Mouse (Mus musculus): ENCODE measurements around the gene Thnsl2. TPM values are rescaled to one million over a fixed set of nuclear protein-coding genes. Genes with fewer than 3 reads are reported as not detected.

The Thnsl2 gene
- total RNA-seq (2022) = 1 to 10 TPM; 4.6 to 9.5 (median 5.5) TPM

DNA sequence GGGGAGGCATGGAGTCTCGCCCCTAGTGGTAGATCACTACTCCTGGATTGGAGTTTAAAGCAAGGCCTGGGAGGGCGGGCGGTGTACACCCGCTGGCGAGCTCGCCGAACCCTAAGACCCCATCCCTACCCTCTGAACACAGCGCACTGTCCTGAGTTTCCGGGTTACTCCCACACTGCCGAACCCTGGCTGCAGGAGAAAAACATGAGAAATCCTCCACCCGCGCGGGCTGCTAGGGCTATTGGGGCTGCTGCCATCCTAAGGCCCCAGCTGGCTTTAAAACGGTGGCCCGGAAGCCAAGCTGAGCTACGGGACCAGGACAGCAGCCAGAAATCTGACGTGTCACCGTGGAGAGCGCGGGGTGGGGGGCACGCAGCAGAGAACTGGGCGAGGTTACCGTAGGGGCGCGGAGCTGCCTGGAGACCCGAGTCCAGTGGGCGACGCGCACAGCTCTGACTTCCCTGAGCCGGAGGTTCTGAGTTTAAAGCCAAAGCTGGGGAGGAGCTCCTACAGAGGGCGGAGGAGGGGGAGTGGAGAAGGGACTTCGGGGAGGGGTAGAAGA, at the start of gene Thnsl2:
Thnsl2 (minus strand) TSS at position 546 of the 562 bp plus-strand sequence.
- DNase-seq (ENCODE audit: low spot score in 2 of 2) = peak; percentile 35 to 54

DNA sequence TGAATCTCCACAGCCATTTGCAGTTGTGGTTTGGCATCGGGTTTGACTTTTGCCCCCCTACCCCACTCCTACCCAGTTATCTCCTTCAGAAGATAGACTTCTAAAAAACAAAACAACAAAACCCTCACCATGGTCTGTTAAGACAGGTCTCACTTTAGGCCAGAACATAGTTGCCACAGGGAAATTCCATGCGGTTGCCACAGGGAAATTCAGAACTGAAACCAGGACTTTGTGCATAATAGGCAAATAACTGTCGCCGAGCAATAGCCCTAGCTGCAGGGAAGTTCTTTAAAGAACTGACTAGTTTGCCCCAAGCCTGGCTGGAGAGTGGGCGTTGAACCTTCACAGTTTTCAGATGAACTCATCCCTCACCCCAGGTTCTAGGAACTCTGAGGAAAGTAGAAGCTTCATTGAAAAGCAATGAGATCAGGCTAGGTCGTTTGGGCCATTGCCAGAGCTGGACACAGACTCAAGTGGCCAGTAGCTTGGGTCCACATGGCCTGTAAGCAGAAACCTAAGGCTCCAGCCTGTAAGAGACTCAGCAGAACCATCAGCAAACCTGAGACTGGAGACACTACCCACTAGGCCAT, 49.0 kb upstream of the Thnsl2 start:
- DNase-seq (ENCODE audit: low spot score in 2 of 2) = no peak

DNA sequence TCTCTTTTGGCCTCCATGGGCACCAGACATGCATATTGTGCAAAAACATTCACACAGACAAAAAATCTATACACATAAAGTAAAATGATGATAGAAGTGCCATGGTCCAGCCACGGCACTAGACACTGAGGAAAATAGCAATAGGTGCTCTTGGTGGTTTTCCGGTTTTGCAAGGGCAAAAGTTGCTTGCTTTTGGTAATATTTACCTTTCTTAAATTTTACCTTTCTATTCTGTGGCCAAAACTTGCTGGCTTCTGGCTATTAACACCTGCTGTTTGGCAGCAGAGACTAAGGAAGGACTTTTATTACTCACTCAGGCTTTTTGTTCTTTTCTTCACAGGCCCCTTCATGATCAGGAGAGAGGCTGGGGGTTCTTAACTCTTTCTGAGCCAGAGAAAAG, 46.3 kb upstream of the Thnsl2 start:
- DNase-seq (ENCODE audit: low spot score in 2 of 2) = no peak

DNA sequence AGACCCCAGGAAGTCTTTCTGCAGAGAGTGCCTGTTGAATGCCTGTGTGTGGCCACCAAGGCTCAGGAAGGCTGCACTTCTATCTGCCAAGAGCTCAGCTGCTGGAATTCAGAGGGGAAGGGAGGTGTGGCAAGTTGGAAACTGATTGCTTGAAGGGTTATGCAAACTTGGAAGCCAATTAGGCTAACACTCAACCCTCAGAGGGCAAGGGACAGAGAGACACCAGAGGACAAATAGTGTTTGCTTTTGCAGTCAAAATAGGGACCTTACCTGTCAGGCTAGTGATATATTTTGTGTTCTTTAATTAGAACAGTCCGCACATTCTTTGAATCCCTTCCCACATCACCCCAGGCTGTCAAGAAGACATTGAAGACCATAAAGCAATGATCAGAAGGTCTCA, 45.3 kb upstream of the Thnsl2 start:
- DNase-seq (ENCODE audit: low spot score in 2 of 2) = no peak

DNA sequence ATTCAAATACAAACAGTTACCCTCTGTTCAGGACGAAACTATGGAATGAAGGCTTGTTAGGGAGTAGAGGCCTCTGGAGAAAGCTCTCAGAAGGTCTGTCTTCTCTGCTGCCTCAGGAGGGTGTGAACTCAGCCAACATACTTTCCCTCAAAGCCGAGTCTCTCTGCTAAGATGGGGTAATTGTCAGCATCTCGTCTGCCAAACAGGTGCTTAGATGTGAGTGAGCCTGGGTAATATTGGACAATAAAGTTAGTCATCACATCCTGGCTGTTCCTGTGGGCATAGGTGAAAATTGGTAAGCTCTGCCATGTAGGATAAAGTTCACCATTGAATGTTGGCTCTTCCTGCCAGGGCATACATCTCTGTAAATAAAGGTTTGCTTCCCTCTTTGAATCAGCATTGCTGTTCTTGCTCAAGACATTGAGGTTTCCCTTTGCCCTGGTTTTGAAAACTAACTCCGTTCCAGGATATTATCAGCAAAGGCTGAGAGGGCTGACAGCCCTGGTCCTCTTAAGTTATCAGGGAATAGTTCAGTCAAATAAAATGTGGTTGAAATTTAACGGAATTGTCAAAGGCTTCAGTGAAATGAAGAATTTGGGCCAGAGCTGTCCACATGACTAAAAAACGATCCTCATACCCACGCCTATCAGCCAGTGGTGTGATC, 40.8 kb upstream of the Thnsl2 start:
- no peak for DNase-seq (ENCODE audit: low spot score in 2 of 2)

DNA sequence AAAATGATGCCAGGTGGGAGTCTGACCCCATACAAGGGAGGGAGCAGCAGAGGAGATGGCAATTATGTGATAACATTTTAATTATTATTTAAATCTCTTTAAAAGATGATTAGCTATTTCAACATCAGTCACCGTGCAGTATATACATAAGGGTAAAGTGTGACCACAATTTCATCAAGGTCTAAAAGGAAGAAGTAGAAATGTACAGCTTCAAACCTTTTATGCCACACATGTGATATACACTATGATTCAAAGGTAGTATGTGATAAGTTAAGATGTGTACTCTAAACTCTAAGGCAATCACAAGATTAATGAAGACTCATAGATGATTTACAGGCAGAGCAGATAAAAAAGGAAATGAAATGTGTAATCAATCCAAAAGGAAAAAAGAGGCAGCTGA, 36.4 kb upstream of the Thnsl2 start:
- DNase-seq (ENCODE audit: low spot score in 2 of 2) = no peak

DNA sequence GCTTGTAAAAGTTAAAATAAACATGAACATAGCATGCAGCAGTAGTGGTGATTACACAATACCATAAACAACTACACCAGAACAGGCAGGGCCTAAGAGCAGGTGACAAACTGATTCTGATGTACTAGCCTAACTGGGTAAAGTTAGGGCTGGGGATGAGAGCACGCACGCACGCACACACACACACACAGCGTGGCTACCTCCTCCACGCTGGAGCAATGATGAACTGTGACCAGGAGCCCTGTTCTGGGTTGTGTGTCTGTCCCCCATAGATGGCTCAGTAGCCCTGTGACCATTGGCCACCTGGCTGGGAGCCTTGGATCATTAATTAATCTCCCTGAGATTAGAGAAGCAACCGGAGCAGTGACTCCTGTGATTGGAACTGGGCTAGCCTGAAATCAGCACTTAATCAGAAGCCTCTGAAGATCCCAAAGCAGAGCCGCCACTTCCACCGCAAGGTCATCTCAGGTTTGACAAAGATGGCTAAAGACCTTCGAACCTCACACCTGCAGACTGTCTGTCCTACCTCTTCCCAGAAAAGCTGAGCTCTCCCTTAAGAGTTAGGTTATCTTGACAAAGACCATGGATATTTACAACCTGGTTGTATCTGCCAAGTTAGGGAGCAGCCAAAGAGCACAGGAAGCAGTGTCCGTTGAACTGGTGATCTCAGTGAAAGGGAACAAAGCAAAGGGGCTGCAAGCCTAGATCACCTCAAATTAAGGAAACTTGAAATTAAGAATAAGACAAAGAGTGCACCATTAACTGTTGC, 28.8 kb upstream of the Thnsl2 start:
- DNase-seq (ENCODE audit: low spot score in 2 of 2) = no peak

DNA sequence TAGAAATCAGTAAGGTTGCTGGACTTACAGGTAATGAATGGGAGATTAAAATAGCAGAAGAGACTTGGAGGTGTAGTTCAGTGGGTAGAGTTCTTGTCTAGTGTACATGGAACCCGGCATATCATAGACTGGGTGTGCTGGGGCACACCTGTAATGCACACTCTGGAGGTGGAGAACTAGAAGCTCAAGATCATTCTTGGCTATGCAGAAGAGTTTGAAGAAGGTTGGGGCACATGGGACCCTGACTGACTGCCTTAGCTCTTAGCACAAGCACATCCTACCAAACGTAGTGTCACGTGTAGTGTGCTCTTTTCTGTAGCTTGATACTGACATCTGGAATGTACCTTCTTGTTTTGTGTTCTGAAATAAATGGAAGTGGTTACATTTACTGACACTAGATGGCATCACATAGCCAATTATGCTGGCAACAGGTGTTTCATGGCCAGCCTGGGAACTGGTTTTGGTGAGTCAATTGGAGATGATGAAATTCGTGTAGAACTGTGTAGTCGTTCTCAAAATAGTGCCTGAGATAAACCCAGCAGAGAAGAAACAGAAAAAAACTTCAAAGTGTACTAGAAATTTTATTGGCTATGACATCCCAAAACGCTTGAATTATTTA, 22.4 kb upstream of the Thnsl2 start:
- no peak for DNase-seq (ENCODE audit: low spot score in 2 of 2)

DNA sequence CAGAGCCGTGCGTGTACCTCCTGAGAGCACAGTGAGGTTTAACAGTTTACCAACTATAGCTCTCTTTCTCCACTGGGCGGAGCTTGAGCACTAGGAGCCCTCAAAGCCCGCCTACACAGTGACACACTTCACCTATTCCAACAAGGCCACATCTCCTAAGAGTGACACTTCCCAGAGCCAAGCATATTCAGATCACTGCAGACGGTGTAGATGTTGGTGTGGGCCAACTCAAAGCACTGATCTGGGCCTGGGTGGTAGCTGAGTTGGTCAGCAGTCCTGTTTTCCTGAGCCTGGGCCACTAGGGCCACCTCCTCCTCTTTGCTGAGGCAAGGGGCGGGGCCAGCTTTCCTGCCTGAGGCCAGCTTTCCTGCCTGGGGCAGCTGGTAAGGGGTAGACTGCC, 20.2 kb upstream of the Thnsl2 start:
- DNase-seq (ENCODE audit: low spot score in 2 of 2) = no peak

DNA sequence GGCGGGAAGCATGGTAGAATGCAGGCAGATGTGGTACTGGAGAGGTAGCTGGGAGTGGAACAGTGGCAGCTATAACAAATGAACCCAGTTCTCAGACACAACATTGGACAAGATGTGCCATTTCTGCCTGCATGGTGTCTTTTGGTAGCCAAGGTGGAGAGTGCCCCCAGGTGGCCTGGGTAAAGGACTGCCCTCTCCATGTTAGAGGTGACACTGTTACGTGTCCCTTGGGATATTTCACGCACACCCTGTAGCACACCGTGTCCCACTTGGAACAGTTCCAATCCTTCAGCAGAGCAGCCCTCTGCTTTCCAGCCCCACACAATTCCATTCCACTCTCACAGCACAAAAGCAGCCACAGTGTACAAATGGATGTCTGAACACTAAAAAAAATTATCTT, 18.0 kb upstream of the Thnsl2 start:
- DNase-seq (ENCODE audit: low spot score in 2 of 2) = no peak

DNA sequence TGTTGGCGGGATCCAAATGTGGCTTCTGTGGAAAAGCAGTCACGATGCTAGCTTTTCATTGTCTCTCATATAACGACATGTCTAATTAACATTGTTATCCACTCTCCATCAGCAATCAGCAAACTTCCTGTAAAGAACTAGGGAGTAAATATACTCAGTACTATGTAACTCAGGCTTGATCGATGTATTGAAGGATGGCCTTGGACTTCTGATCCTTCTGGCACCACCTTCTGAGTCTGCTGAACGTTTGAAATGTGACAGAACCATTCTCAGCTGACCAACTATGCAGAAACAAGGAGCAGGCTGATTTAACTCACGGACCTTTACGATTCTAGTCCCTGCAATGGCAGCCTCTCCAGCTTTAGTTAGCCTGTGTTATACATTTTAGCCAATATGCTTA, 17.1 kb upstream of the Thnsl2 start:
- no peak for DNase-seq (ENCODE audit: low spot score in 2 of 2)

DNA sequence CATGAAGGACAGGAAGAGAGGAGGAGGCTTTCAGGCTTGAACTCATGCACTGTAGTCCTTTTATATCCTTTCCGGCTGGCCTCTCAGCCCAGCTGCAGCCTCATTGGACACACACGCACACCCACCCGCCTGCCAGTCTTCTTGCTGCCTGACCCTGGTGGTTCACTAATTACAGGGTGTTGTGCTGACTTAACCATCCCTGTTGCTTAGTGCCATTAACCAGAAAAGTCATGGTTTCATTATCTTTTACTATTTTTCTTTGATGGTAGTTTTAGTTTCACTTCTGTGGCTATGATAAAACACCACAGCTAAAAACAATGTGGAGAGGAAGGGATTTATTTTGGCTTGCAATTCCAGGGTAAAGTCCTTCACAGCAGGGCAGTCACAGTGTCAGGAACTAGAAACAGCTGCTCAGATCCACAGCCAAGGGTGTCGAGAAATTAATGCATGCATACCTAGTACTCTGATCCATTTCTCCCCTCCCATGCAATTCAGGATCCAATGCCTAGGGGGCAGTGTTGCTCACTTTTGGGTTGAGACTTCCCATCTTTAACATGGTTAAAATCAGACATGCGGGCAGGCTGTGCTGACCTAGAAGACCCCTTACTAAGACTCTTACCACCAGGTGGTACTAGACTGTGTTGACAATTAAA, 12.6 kb upstream of the Thnsl2 start:
- no peak for DNase-seq (ENCODE audit: low spot score in 2 of 2)

DNA sequence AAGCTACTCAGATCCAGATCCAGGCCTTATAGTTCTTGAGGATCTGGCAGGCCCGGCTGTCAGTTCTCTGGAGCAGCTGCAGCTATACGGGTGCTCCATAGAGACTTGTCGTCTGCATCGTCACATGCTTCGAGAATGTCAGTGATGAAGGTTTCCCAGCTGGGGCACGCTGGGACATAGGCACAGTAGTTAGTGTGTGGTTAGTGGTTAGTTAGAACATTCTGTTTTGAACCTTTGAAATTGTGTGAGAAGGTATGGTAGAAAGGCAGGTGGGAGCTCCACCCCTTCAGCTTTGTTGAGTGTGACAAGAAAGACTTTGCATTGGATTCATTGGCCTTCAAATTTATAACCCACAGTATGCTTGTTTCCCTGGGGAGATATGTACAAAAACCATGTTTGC, 10.6 kb upstream of the Thnsl2 start:
- no peak for DNase-seq (ENCODE audit: low spot score in 2 of 2)

DNA sequence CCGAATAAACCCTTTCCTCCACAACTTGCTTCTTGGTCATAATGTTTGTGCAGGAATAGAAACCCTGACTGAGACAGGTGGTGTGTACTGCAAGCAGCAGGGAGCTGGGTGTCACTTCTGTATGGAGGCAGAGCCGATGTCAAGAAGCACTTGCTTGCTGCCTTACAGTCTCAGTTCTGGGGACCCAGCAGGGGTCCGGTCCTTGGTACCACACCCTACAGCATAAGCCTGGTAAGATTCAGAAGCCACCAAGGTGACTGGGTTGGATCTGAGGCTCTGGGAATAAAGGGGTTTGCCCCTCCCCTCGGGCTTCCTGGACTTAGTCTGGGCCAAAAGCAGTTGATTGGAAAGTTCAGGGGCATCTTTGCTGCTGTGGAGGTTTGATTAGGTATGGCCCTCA, 9.2 kb upstream of the Thnsl2 start:
- no peak for DNase-seq (ENCODE audit: low spot score in 2 of 2)

DNA sequence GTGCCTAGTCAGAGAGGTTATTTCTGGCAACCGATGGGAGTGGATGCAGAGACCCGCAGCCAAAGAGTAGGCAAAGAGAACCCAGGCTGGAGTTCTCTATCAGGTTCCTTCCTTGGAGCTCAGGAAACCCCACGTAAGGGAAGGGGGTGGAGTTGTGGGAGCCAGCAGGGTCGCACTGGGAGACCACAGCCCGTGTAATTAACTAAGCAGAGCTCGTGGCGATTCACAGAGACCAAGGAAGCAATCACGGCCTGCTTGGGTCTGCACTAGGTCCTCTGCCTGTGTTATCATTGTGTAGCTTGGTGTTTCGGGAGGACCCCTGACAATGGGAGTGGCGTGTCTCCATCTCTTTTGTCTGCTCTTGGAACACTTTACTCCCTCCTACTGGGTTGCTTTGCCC, 6.9 kb upstream of the Thnsl2 start:
- DNase-seq (ENCODE audit: low spot score in 2 of 2) = no peak

DNA sequence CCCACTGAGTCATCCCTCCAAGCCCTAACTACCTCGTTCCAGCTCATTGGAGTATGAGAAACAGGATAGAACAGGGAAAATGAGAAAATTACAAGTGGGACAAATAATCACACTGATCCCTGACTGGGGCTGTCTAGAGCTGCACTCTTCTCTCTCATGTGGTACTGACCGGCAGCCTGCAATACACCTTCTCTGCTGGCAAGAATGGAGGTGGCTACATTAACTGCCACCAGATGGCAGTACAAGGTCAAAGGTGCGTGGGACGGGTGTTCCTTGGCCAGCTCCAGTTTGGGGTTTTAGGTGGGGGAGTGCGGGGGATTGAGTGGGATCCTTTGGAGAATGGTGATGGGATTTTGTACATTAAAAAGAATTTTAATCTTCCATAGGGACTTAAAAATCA, 5.3 kb upstream of the Thnsl2 start:
- peak in 1 of 2 experiments; percentile 5 for DNase-seq (ENCODE audit: low spot score in 2 of 2)

DNA sequence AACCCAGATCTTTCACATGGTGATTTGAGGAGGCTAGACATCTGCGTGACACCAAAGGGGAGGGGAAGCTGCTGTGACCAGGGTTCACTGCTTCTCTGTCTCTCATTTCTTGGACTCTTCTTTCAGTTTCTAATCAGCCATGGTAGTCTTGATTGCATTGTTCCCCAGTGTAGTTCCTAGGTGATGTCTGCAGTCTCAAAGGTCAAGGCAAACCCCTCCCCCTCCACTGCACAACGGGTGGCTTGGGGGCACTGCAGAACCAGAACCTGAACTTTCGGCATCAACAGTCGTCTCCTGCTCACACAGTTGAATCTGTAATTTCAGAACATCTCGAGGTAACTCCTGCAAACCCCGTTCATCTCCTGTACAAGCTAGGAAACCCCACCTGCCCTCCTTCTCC, 4.1 kb upstream of the Thnsl2 start:
- no peak for DNase-seq (ENCODE audit: low spot score in 2 of 2)

DNA sequence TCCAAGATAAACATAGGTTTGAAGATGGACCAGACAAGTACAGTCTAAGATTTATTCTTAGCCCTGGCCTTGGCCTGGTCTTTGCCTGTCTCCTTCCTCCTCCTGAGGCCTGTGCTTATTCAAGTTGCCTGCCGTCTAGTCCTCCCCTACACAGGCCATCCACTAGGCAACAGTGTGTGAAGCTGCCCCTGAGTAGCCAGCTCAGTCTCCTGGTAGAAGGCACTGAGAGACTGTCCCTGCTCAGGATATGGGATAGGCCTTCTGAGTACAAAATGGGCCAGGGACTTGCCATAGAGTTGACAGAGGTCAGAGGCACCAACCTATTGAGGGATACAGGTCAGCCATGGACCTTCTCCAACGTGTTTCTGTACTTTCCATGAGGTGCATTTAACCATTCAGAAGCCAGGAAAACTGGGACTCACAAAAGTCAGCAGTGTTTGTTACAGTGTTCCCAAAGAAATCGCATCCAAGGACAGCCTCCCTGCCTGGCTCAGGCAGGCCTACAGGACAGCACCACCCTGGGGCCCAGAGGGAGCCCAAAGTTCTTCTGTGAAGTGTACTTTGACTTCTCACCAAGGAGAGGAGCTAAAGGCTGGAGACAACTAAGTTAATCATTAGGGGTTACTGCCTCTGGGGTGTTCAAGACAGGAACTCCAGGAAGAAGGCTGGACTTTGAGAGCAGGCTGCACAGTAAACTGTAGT, 1.2 kb upstream of the Thnsl2 start:
- no peak for DNase-seq (ENCODE audit: low spot score in 2 of 2)

DNA sequence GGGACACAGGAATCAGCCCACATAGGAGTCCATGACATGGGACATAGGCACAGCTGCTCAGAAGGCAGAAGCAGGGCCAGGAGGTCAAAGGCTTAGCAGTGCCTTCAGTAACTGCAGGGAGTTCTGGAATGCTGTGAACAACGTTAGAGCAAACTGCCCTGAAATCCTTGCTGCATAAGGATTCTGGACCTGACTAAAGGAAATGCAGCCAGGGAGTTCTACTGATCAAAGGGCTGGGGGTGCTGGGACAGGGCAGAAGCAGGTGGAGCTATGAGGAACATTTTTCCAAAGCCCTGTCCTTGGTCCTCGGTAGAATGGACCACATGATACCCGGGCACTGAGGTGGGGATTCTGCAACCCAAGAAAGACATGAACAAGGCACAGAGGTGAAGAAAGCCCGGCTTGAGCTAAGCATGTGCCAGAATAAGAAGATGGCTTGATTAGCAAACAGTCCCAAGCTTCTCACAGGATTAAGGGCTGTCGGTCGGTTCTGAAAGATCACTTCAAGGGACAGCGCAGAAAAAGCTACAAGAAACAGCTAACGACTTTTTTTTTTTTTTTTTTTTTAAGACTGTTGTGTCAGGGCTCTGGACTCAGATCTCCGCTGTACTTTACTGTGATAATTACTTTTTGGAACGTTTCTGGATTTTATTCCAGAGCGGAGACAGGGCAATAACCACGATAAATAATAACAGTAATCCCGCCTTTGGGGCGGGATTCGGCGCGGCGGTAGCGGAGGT, 915 bp downstream of the Thnsl2 start:
- DNase-seq (ENCODE audit: low spot score in 2 of 2) = no peak

DNA sequence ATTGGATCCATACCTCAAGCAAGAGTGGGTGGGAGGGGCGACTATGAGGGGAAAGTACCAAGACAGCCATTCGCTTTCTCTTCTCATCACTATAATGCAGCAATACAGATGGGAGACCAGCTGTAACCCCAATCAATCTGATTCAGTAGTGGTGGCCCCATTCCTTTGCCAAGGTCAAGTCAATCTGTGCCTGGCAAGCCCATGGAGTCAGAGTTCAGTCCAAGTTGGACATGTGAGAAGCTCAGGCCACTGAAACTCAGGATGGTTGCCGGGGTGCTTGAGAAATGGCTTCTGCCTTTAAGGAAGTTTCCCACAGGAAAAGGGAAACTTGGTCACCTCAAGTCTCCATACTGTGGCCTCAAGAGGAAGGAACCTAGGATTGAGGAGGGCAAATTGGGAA, 9.2 kb downstream of the Thnsl2 start:
- no peak for DNase-seq (ENCODE audit: low spot score in 2 of 2)

Measured in left cerebral cortex, adult 8-10 months (tissue).